Mouse (Mus musculus): Measurements from ENCODE around the gene Rreb1.

- no peak for TF ChIP-seq CTCF (conservative IDR thresholded peaks at IDR 0.05; ENCODE audit: low read length)
- TF ChIP-seq NANOG (IDR thresholded peaks at IDR 0.05; ENCODE audit: borderline replicate concordance, low read length), result no peak
- TF ChIP-seq POU5F1 (IDR thresholded peaks at IDR 0.05; ENCODE audit: borderline replicate concordance, low read length), result no peak
Measured at GRCm38 (mm10) chr13:37981063-37981462, 202.9 kb downstream of the Rreb1 start.

All from E14TG2a.4 (cell line).